Mouse (Mus musculus): ENCODE data around the gene Npepps. TPM values are rescaled to one million over a fixed set of nuclear protein-coding genes. Genes with fewer than 3 reads are reported as not detected.

The Npepps gene
- polyA plus RNA-seq, 1 experiment from 2014 or later = 83.9 TPM

- Histone ChIP-seq H3K9me3 (no peaks in the 10 kb centered on the region), H3K4me3 (peak overlapping the region; percentile 97), H3K27ac (peak overlapping the region; percentile 99), H3K4me1 (peaks cover 33% of the 10 kb centered on the region), H3K27me3 (ENCODE audit: insufficient read depth, poor library complexity, severe bottlenecking) (no peaks in the 10 kb centered on the region), H3K36me3 (peaks cover 45% of the 10 kb centered on the region)
- WGBS = 2% methylated on average over 74 of the region's 74 CpGs
- DNase-seq (ENCODE audit: low spot score) = peak; percentile 99
These were observed 93.3 kb downstream of the Npepps start for GRCm38 (mm10) chr11:97186947-97187763.

- H3K4me1 ChIP-seq = peaks cover 25% of the 10 kb centered on the region
- DNase-seq (ENCODE audit: low spot score) = no peak
- H3K4me3 ChIP-seq = peak overlapping the region; percentile 97
- no peaks in the 10 kb centered on the region for H3K9me3 ChIP-seq
- H3K36me3 ChIP-seq = peaks cover 57% of the 10 kb centered on the region
- no peaks in the 10 kb centered on the region for H3K27me3 ChIP-seq (ENCODE audit: insufficient read depth, poor library complexity, severe bottlenecking)
- 57% methylated on average over 5 of the region's 5 CpGs for WGBS
- peak overlapping the region; percentile 99 for H3K27ac ChIP-seq
These were observed 94.5 kb downstream of the Npepps start for GRCm38 (mm10) chr11:97185704-97186614.

GRCm38 (mm10) chr11:97184875-97185274 is 95.6 kb downstream of the Npepps start:
- H3K36me3 ChIP-seq = peaks cover 68% of the 10 kb centered on the region

GRCm38 (mm10) chr11:97182446-97182845 is 98.0 kb downstream of the Npepps start:
- Histone ChIP-seq H3K36me3 (peaks cover 86% of the 10 kb centered on the region), H3K27ac (no peak overlapping the region), H3K4me1 (peaks cover 12% of the 10 kb centered on the region), H3K9me3 (no peaks in the 10 kb centered on the region), H3K27me3 (ENCODE audit: insufficient read depth, poor library complexity, severe bottlenecking) (no peaks in the 10 kb centered on the region), H3K4me3 (no peak overlapping the region)
- 94% methylated on average over 3 of the region's 3 CpGs for WGBS
- DNase-seq (ENCODE audit: low spot score) = no peak

More at GRCm38 (mm10) chr11:97184875-97185274, 95.6 kb downstream of the Npepps start:
- Histone ChIP-seq H3K4me1 (peaks cover 25% of the 10 kb centered on the region), H3K9me3 (no peaks in the 10 kb centered on the region), H3K4me3 (no peak overlapping the region), H3K27me3 (ENCODE audit: insufficient read depth, poor library complexity, severe bottlenecking) (no peaks in the 10 kb centered on the region), H3K27ac (no peak overlapping the region)
- no peak for DNase-seq (ENCODE audit: low spot score)
- WGBS = 77% methylated on average over 5 of the region's 5 CpGs

GRCm38 (mm10) chr11:97181061-97181460 is 99.4 kb downstream of the Npepps start:
- H3K4me1 ChIP-seq = peaks cover 11% of the 10 kb centered on the region
- DNase-seq (ENCODE audit: low spot score) = no peak
- no peaks in the 10 kb centered on the region for H3K27me3 ChIP-seq (ENCODE audit: insufficient read depth, poor library complexity, severe bottlenecking)
- no peak overlapping the region for H3K27ac ChIP-seq
- H3K9me3 ChIP-seq = no peaks in the 10 kb centered on the region
- peaks cover 99% of the 10 kb centered on the region for H3K36me3 ChIP-seq
- no peak overlapping the region for H3K4me3 ChIP-seq
- WGBS = 90% methylated on average over 5 of the region's 5 CpGs

- H3K36me3 ChIP-seq = peaks cover 99% of the 10 kb centered on the region
- H3K9me3 ChIP-seq = no peaks in the 10 kb centered on the region
- no peaks in the 10 kb centered on the region for H3K27me3 ChIP-seq (ENCODE audit: insufficient read depth, poor library complexity, severe bottlenecking)
- no peak overlapping the region for H3K27ac ChIP-seq
- no peak for DNase-seq (ENCODE audit: low spot score)
- no peak overlapping the region for H3K4me3 ChIP-seq
- 93% methylated on average over 2 of the region's 2 CpGs for WGBS
- no peaks in the 10 kb centered on the region for H3K4me1 ChIP-seq
These were observed 102.2 kb downstream of the Npepps start for GRCm38 (mm10) chr11:97178198-97178597.

- no peak for DNase-seq (ENCODE audit: low spot score)
- whole genome bisulfite sequencing = 56% methylated on average over 3 of the region's 3 CpGs
- no peak overlapping the region for H3K4me3 ChIP-seq
These were observed 103.6 kb downstream of the Npepps start for GRCm38 (mm10) chr11:97176851-97177250.

GRCm38 (mm10) chr11:97175499-97175898 is 104.9 kb downstream of the Npepps start:
- H3K4me3 ChIP-seq = no peak overlapping the region
- H3K27ac ChIP-seq = no peak overlapping the region
- no peak for DNase-seq (ENCODE audit: low spot score)
- H3K9me3 ChIP-seq = no peaks in the 10 kb centered on the region
- no peaks in the 10 kb centered on the region for H3K4me1 ChIP-seq
- H3K36me3 ChIP-seq = peaks cover 99% of the 10 kb centered on the region
- no peaks in the 10 kb centered on the region for H3K27me3 ChIP-seq (ENCODE audit: insufficient read depth, poor library complexity, severe bottlenecking)
- 94% methylated on average over 7 of the region's 7 CpGs for WGBS

More at GRCm38 (mm10) chr11:97176851-97177250, 103.6 kb downstream of the Npepps start:
- no peaks in the 10 kb centered on the region for H3K4me1 ChIP-seq
- H3K36me3 ChIP-seq = peaks cover 99% of the 10 kb centered on the region
- H3K9me3 ChIP-seq = no peaks in the 10 kb centered on the region
- no peak overlapping the region for H3K27ac ChIP-seq
- H3K27me3 ChIP-seq (ENCODE audit: insufficient read depth, poor library complexity, severe bottlenecking) = no peaks in the 10 kb centered on the region

- H3K9me3 ChIP-seq = no peaks in the 10 kb centered on the region
- no peak for DNase-seq (ENCODE audit: low spot score)
- H3K4me3 ChIP-seq = no peak overlapping the region
- WGBS = 62% methylated on average over 6 of the region's 6 CpGs
- no peaks in the 10 kb centered on the region for H3K4me1 ChIP-seq
- H3K27me3 ChIP-seq (ENCODE audit: insufficient read depth, poor library complexity, severe bottlenecking) = no peaks in the 10 kb centered on the region
- H3K27ac ChIP-seq = no peak overlapping the region
- peaks cover 99% of the 10 kb centered on the region for H3K36me3 ChIP-seq
These were observed 120.1 kb downstream of the Npepps start for GRCm38 (mm10) chr11:97160341-97160740.

- H3K27ac ChIP-seq = no peak overlapping the region
- WGBS = 82% methylated on average over 7 of the region's 7 CpGs
- DNase-seq (ENCODE audit: low spot score) = no peak
- no peak overlapping the region for H3K4me3 ChIP-seq
- no peaks in the 10 kb centered on the region for H3K27me3 ChIP-seq (ENCODE audit: insufficient read depth, poor library complexity, severe bottlenecking)
- peaks cover 76% of the 10 kb centered on the region for H3K36me3 ChIP-seq
- peaks cover 11% of the 10 kb centered on the region for H3K4me1 ChIP-seq
- H3K9me3 ChIP-seq = no peaks in the 10 kb centered on the region
These were observed 123.4 kb downstream of the Npepps start for GRCm38 (mm10) chr11:97156999-97157398.

Measured in heart, embryonic 10.5 days (tissue).